Mouse (Mus musculus) ES-E14 (cell line): Measurements from ENCODE around the gene Smim10l2a. TPM values are rescaled to one million over a fixed set of nuclear protein-coding genes. Genes with fewer than 3 reads are reported as not detected.

Source experiments
- DNase-seq: peaks from one replicate; pipeline ENCODE4 v3.0.0-alpha.2; 2013; ENCODE audit warnings: low read depth, low spot score
- H3K27ac ChIP-seq: 2 replicates; pipeline ENCODE4 v1.5.1; 2012; ENCODE audit warnings: low read depth, mild to moderate bottlenecking, low read length, moderate library complexity, mixed read lengths; ENCODE audit not compliant: poor library complexity, insufficient read depth, severe bottlenecking
- H3K36me3 ChIP-seq: 2 replicates; pipeline ENCODE4 v1.6.1; 2012; ENCODE audit warnings: mild to moderate bottlenecking, low read length, moderate library complexity, mixed read lengths; ENCODE audit not compliant: control insufficient read depth, poor library complexity, insufficient read depth, severe bottlenecking
- H3K4me1 ChIP-seq, 2 experiments: fragments of 150-350 bp in 1 of 2; sonication (generic) in 1 of 2; 2 replicates each; pipeline ENCODE4 v1.6.1; 2012; ENCODE audit warnings: low read length in 2 of 2, mild to moderate bottlenecking in 1 of 2, mixed read lengths in 1 of 2; ENCODE audit not compliant: control insufficient read depth in 2 of 2, insufficient read depth in 2 of 2, poor library complexity in 1 of 2
- H3K4me3 ChIP-seq, 2 experiments: fragments of 150-350 bp in 1 of 2; sonication (generic) in 1 of 2; 2 replicates each; pipeline ENCODE4 v1.5.1; 2012; ENCODE audit warnings: low read length in 2 of 2, low read depth in 1 of 2, mild to moderate bottlenecking in 1 of 2, mixed read lengths in 1 of 2; ENCODE audit not compliant: insufficient read depth in 1 of 2, poor library complexity in 1 of 2, severe bottlenecking in 1 of 2
- H3K9ac ChIP-seq: 2 replicates; pipeline ENCODE4 v1.6.1; 2012; ENCODE audit warnings: low read depth, mild to moderate bottlenecking, low read length, mixed read lengths; ENCODE audit not compliant: poor library complexity, insufficient read depth, severe bottlenecking
- H3K9me3 ChIP-seq: fragments of 150-350 bp; sonication (generic); 2 replicates; pipeline ENCODE4 v1.6.1; 2012; ENCODE audit warnings: low read depth, mild to moderate bottlenecking, low read length; ENCODE audit not compliant: control insufficient read depth, insufficient read depth
- CHD2 ChIP-seq: IDR thresholded peaks from 2 replicates; pipeline ENCODE4 v1.6.1; 2014; ENCODE audit warnings: mild to moderate bottlenecking, low read depth, low read length, inconsistent platforms
- HCFC1 ChIP-seq: IDR thresholded peaks from 2 replicates; pipeline ENCODE4 v1.6.1; 2012; ENCODE audit warnings: low read length, inconsistent platforms, borderline replicate concordance; ENCODE audit not compliant: insufficient read depth
- MAFK ChIP-seq: IDR thresholded peaks from 2 replicates; pipeline ENCODE4 v1.6.1; 2014; ENCODE audit warnings: mild to moderate bottlenecking, low read depth, low read length, inconsistent platforms; ENCODE audit not compliant: insufficient read depth
- ZC3H11A ChIP-seq: IDR thresholded peaks from 2 replicates; pipeline ENCODE4 v1.6.1; 2012; ENCODE audit warnings: low read depth, mild to moderate bottlenecking, inconsistent platforms, low read length, borderline replicate concordance
- ZNF384 ChIP-seq: IDR thresholded peaks from 2 replicates; pipeline ENCODE4 v1.6.1; 2012; ENCODE audit warnings: low read depth, low read length, inconsistent platforms
- in situ Hi-C, 2 experiments: fragments of 600-800 bp; cut with MboI; formaldehyde crosslinking; loops; one replicate each; pipeline ENCODE4 v1.15.1; 2025; ENCODE audit warnings: low sequenced_read_pairs in 2 of 2, inconsistent platforms in 1 of 2; ENCODE audit not compliant: unreplicated experiment in 2 of 2
- total RNA-seq: library from RNA; depleted of rRNA; stranded (reverse); fragments of 300-350 nt; gene quantifications from 2 replicates; pipeline ENCODE4 v1.2.3, GENCODE M21; 2012

Smim10l2a gene
- total RNA-seq, 1 experiment, result 4.2 TPM

GRCm38 (mm10) chrX:56346932-56347253 is 27.5 kb upstream of the Smim10l2a start:
- H3K4me1 ChIP-seq, result no peaks in the 10 kb centered on the region
- peak overlapping the region; percentile 78 to 82 for H3K4me3 ChIP-seq
- no peak for TF ChIP-seq ZNF384
- no peak for TF ChIP-seq MAFK
- TF ChIP-seq HCFC1, result no peak
- no peak for TF ChIP-seq CHD2
- TF ChIP-seq ZC3H11A, result no peak
- no peak overlapping the region for H3K27ac ChIP-seq
- in situ Hi-C loops, result no loop called here
- no peaks in the 10 kb centered on the region for H3K36me3 ChIP-seq
- H3K9me3 ChIP-seq, result no peaks in the 10 kb centered on the region
- no peak for DNase-seq
- peak overlapping the region; percentile 43; the same call in 1 of the 2 replicates for H3K9ac ChIP-seq

DNA sequence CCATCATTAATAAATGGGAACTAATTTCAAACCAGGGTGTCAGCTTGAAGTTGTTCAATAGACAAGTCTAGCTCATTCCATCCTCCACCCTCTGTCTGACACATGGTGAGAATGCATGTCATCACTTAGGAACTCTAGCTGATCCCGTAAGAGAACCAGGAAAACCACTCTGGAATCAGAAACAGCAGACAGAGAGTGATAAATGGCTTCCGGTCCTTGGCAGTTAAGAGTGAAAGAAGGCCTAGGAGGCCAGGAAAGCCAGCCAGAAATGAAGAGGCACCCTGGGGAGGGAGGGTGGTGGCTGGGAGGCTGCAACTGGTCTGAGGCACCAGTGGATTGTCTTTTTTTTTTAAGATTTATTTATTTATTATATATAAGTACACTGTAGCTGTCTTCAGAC is 6.5 kb downstream of the Smim10l2a start:
- no peak for DNase-seq
- TF ChIP-seq HCFC1 (no peak), MAFK (no peak), CHD2 (no peak)
- in situ Hi-C loops, result no loop called here

GRCm38 (mm10) chrX:56384142-56384541 is 9.8 kb downstream of the Smim10l2a start:
- TF ChIP-seq ZNF384 (peak; percentile 57; the same call in 1 of the 2 replicates), MAFK (no peak)
- no peaks in the 10 kb centered on the region for H3K36me3 ChIP-seq
- no peak overlapping the region for H3K4me3 ChIP-seq
- no peak overlapping the region for H3K9ac ChIP-seq
- in situ Hi-C loops, result no loop called here
- no peaks in the 10 kb centered on the region for H3K4me1 ChIP-seq
- H3K27ac ChIP-seq, result no peak overlapping the region
- DNase-seq, result no peak
- H3K9me3 ChIP-seq, result no peaks in the 10 kb centered on the region

More for the DNA sequence above, 6.5 kb downstream of the Smim10l2a start:
- no peaks in the 10 kb centered on the region for H3K4me1 ChIP-seq
- H3K36me3 ChIP-seq, result no peaks in the 10 kb centered on the region
- no peak overlapping the region for H3K9ac ChIP-seq
- H3K9me3 ChIP-seq, result no peaks in the 10 kb centered on the region
- no peak overlapping the region for H3K27ac ChIP-seq
- H3K4me3 ChIP-seq, result no peak overlapping the region

- no peak overlapping the region for H3K9ac ChIP-seq
- no peak overlapping the region for H3K27ac ChIP-seq
- no peak overlapping the region for H3K4me3 ChIP-seq
- in situ Hi-C loops, result no loop called here
- H3K36me3 ChIP-seq, result no peaks in the 10 kb centered on the region
- no peak for TF ChIP-seq CHD2
- DNase-seq, result no peak
- H3K4me1 ChIP-seq, result no peaks in the 10 kb centered on the region
- no peaks in the 10 kb centered on the region for H3K9me3 ChIP-seq
Observed at GRCm38 (mm10) chrX:56404646-56405045, 30.3 kb downstream of the Smim10l2a start.

DNA sequence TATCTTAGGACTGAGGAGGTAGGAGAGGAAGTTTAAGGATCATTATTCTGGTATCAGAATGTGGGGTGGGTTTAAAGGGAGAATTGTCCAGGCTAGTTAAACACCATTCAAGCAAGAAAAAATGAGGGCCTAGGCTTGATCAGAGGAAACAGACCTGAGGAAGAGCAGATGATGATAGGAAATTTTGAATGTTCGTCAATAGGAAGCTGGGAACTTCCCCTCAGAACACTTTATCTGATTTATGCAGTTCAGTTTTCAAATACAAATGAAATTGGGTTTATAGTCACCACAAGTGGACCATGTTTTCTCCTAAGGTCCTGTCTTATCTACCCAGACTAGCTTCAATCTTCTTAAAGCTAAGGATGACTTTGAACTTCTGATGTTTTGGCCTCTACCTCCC is 31.1 kb downstream of the Smim10l2a start:
- TF ChIP-seq HCFC1 (no peak), ZNF384 (no peak), ZC3H11A (no peak), CHD2 (no peak), MAFK (no peak)
- in situ Hi-C loops, result no loop called here
- no peaks in the 10 kb centered on the region for H3K36me3 ChIP-seq
- H3K9me3 ChIP-seq, result no peaks in the 10 kb centered on the region
- H3K4me3 ChIP-seq, result no peak overlapping the region
- DNase-seq, result no peak
- H3K9ac ChIP-seq, result no peak overlapping the region
- no peaks in the 10 kb centered on the region for H3K4me1 ChIP-seq
- no peak overlapping the region for H3K27ac ChIP-seq
